ENCODE assay signal across 9 mouse cellular contexts in genomic region chr9:107484302-107484701, GRCm38 (mm10). TPM values are rescaled to one million over a fixed set of nuclear protein-coding genes. Genes with fewer than 3 reads are reported as not detected.
DNase-seq lines count a peak whose midpoint lies in the region; ATAC-seq lines count a peak whose summit lies in the region.
"Had no signal": no experiment of that assay in that cellular context is flagged by ENCODE, and none has a peak within 500 bp of the region (broad histone marks: within the 10 kb centered on the region; RNA-seq: fewer than 3 reads in every experiment).

No protein-coding gene starts in this region.

- DNase-seq in retina, postnatal 1 day = peak; percentile 48
- DNase-seq in retina, embryonic 14.5 days (ENCODE audit: low spot score) = no peak
- DNase-seq in left cerebral cortex, postnatal 4 days = peak; percentile 91
- no peak for DNase-seq in kidney, adult 18-20 months
- no peak for DNase-seq in thymus, postnatal 25 days
- DNase-seq in heart, postnatal 10 days = no peak

- H3K4me2 ChIP-seq in hindbrain, embryonic 12.5 days (replicated peaks) = no peak overlapping the region
- no peak overlapping the region for H3K4me2 ChIP-seq in liver, embryonic 12.5 days
- H3K4me2 ChIP-seq: liver, embryonic 15.5 days had no signal

- intact Hi-C loops in left cerebral cortex, postnatal 4 days (cut with DNase I) = no loop called here
- intact Hi-C loops in heart, postnatal 10 days (cut with DNase I) = no loop called here

- peak overlapping the region; percentile 92 for H3K27ac ChIP-seq in hindbrain, embryonic 12.5 days
- no peak overlapping the region for H3K27ac ChIP-seq in liver, embryonic 12.5 days
- H3K27ac ChIP-seq: liver, embryonic 15.5 days had no signal

- WGBS in hindbrain, embryonic 12.5 days = 41% methylated on average over 17 of the region's 17 CpGs
- WGBS in liver, embryonic 12.5 days (ENCODE audit: insufficient replicate concordance) = 73% methylated on average over 17 of the region's 17 CpGs

- ATAC-seq in hindbrain, embryonic 12.5 days (ENCODE audit: low FRiP score) = peak; percentile 62
- no peak for ATAC-seq in liver, embryonic 12.5 days

- peaks cover 3% of the 10 kb centered on the region; the same call in 1 of the 2 replicates for H3K27me3 ChIP-seq in hindbrain, embryonic 12.5 days
- H3K27me3 ChIP-seq in liver, embryonic 12.5 days (replicated peaks) = peaks cover 43% of the 10 kb centered on the region

- no peak overlapping the region for H3K4me3 ChIP-seq in hindbrain, embryonic 12.5 days
- no peak overlapping the region for H3K4me3 ChIP-seq in liver, embryonic 12.5 days
- H3K4me3 ChIP-seq: liver, embryonic 15.5 days had no signal

- no peaks in the 10 kb centered on the region for H3K36me3 ChIP-seq in hindbrain, embryonic 12.5 days
- no peaks in the 10 kb centered on the region for H3K36me3 ChIP-seq in liver, embryonic 12.5 days
- H3K36me3 ChIP-seq: liver, embryonic 15.5 days had no signal

- H3K9me3 ChIP-seq in hindbrain, embryonic 12.5 days (replicated peaks) = no peaks in the 10 kb centered on the region
- H3K9me3 ChIP-seq in liver, embryonic 12.5 days (replicated peaks) = no peaks in the 10 kb centered on the region
- H3K9me3 ChIP-seq: liver, embryonic 15.5 days had no signal

- H3K9ac ChIP-seq in hindbrain, embryonic 12.5 days = peak overlapping the region; percentile 44; the same call in 1 of the 2 replicates
- H3K9ac ChIP-seq in liver, embryonic 12.5 days = no peak overlapping the region
- H3K9ac ChIP-seq: liver, embryonic 15.5 days had no signal

- H3K4me1 ChIP-seq in hindbrain, embryonic 12.5 days = peaks cover 59% of the 10 kb centered on the region
- peaks cover 28% of the 10 kb centered on the region for H3K4me1 ChIP-seq in liver, embryonic 12.5 days

RNA-seq across cellular contexts. Expression of gene Tmem115, which starts 49.4 kb away (rescaled TPM):
- polyA plus RNA-seq in hindbrain, embryonic 12.5 days (2016; fragmentation: Nextera tagmentation; extraction: Ambion mirVana) = 48.1 and 50.4 TPM in 2 replicates
- 10 to 100 TPM; 29.4 to 30.4 TPM for total RNA-seq in left cerebral cortex, postnatal 4 days (2021)
- 10 to 100 TPM; 25.0 to 26.5 TPM for total RNA-seq in heart, postnatal 10 days (2021)
- polyA plus RNA-seq in liver, embryonic 12.5 days (2016; fragmentation: Nextera tagmentation; extraction: Ambion mirVana) = 25.9 and 26.4 TPM in 2 replicates

RNA-seq across cellular contexts. Expression of gene Cyb561d2, which starts 57.7 kb away (rescaled TPM):
- 21.9 and 22.6 TPM in 2 replicates for polyA plus RNA-seq in hindbrain, embryonic 12.5 days (2016; fragmentation: Nextera tagmentation; extraction: Ambion mirVana)
- total RNA-seq in left cerebral cortex, postnatal 4 days (2021) = 10 to 100 TPM; 25.6 to 28.4 TPM
- 1 to 10 TPM; 5.5 to 6.2 TPM for total RNA-seq in heart, postnatal 10 days (2021)
- 18.5 and 19.5 TPM in 2 replicates for polyA plus RNA-seq in liver, embryonic 12.5 days (2016; fragmentation: Nextera tagmentation; extraction: Ambion mirVana)

RNA-seq across cellular contexts. Expression of gene Nprl2, which starts 57.7 kb away (rescaled TPM):
- polyA plus RNA-seq in hindbrain, embryonic 12.5 days (2016; fragmentation: Nextera tagmentation; extraction: Ambion mirVana) = 47.5 and 50.5 TPM in 2 replicates
- 10 to 100 TPM; 35.2 to 38.5 TPM for total RNA-seq in left cerebral cortex, postnatal 4 days (2021)
- total RNA-seq in heart, postnatal 10 days (2021) = 10 to 100 TPM; 12.9 to 16.7 TPM
- polyA plus RNA-seq in liver, embryonic 12.5 days (2016; fragmentation: Nextera tagmentation; extraction: Ambion mirVana) = 15.3 and 16.0 TPM in 2 replicates

Comparison
In these comparisons a context has a peak if more than half of its experiments do, and no peak if none do; other contexts are left out.
1. DNase-seq: peak in retina, postnatal 1 day (single experiment) and left cerebral cortex, postnatal 4 days (single experiment); none in retina, embryonic 14.5 days (single experiment), kidney, adult 18-20 months (single experiment), thymus, postnatal 25 days (single experiment) and heart, postnatal 10 days (0 of 2).